Comparison of ENCODE assay signal across 8 mouse cellular contexts in the genomic region with DNA sequence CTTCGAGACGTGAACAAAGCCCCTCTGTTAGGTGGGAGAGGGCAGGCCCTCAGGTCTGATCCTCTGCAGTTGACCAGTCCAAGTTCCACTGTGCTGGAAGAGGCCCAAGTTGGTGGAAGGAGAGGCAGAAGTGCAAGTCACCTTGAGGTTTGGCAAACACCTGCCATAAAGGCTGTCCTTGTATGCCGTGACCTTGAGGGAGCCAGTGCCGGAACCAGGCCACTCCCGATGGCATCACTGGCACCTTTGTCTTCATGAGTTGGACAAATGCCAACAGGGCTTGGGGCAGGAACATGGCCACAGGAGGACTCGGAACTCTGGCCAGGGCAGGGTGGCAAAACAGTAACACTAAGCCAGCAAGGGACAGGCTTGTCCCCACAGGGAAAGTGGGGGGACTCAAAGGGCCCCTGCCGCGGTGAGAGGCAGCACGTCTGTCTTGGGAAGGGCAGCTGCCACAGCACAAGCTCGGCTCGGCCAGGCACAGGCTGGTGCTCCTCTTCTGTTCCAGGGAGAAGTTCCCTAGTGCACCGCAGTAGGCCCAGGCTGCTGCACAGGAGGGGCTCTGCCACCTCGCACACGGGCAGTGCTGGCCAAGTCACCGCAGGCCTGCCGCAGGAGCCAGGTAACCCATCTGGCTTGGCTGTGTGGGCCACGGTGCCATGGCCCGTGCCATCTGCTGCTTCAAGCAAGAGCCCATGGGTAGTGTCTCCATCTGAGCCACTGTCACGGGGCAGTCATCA. TPM values are rescaled to one million over a fixed set of nuclear protein-coding genes. Genes with fewer than 3 reads are reported as not detected.
A peak's percentile ranks its signal among the peaks of the same experiment; 100 is the strongest.
DNase-seq lines count a peak whose midpoint lies in the region; ATAC-seq and TF ChIP-seq lines count a peak whose summit lies in the region.

No protein-coding gene starts in this region.

- H3K9me3 ChIP-seq in limb, embryonic 12.5 days: no peaks in the 10 kb centered on the region
- no peaks in the 10 kb centered on the region for H3K9me3 ChIP-seq in limb, embryonic 10.5 days (replicated peaks)
- H3K9me3 ChIP-seq in limb, embryonic 15.5 days: no peaks in the 10 kb centered on the region

- H3K4me2 ChIP-seq in limb, embryonic 12.5 days: no peak overlapping the region
- H3K4me2 ChIP-seq in limb, embryonic 15.5 days: no peak overlapping the region

- no peak for ATAC-seq in limb, embryonic 12.5 days (ENCODE audit: insufficient number of reproducible peaks, insufficient read depth, low FRiP score, low TSS enrichment, low read depth)
- no peak for ATAC-seq in limb, embryonic 15.5 days (ENCODE audit: insufficient number of reproducible peaks, low FRiP score, low TSS enrichment, low read depth)

- TF ChIP-seq POLR2A in cerebellum, adult 2 months (IDR thresholded peaks at IDR 0.05; ENCODE audit: borderline replicate concordance, insufficient read depth, low read length): no peak

- H3K27me3 ChIP-seq in limb, embryonic 12.5 days: 0 out of 2 replicates have a peak, but pooled peaks cover 6% of the 10 kb centered on the region
- H3K27me3 ChIP-seq in limb, embryonic 10.5 days (ENCODE audit: low read depth, poor library complexity, severe bottlenecking): peaks cover 16% of the 10 kb centered on the region
- H3K27me3 ChIP-seq in cerebellum, adult 2 months (ENCODE audit: control insufficient read depth, insufficient read depth, low read length): no peaks in the 10 kb centered on the region
- H3K27me3 ChIP-seq in limb, embryonic 15.5 days: no peaks in the 10 kb centered on the region

- H3K4me1 ChIP-seq in limb, embryonic 12.5 days (replicated peaks): no peaks in the 10 kb centered on the region; the same call in none of the 2 replicates
- H3K4me1 ChIP-seq in limb, embryonic 10.5 days: peaks cover 3% of the 10 kb centered on the region; the same call in 1 of the 2 replicates
- H3K4me1 ChIP-seq in cerebellum, adult 2 months (ENCODE audit: control insufficient read depth, insufficient read depth, low read length): peaks cover 78% of the 10 kb centered on the region
- H3K4me1 ChIP-seq in limb, embryonic 15.5 days: peaks cover 36% of the 10 kb centered on the region

- H3K4me3 ChIP-seq in limb, embryonic 12.5 days (replicated peaks): no peak overlapping the region
- no peak overlapping the region for H3K4me3 ChIP-seq in limb, embryonic 10.5 days
- H3K4me3 ChIP-seq in cerebellum, adult 2 months (replicated peaks; ENCODE audit: insufficient read depth, low read depth, low read length): no peak overlapping the region
- no peak overlapping the region for H3K4me3 ChIP-seq in limb, embryonic 15.5 days

- WGBS in limb, embryonic 12.5 days: 93% methylated on average over 19 of the region's 19 CpGs
- WGBS in limb, embryonic 10.5 days: 95% methylated on average over 19 of the region's 19 CpGs
- 10% methylated on average over 19 of the region's 19 CpGs for WGBS in cerebellum, adult 2 months
- WGBS in limb, embryonic 15.5 days: 90% methylated on average over 19 of the region's 19 CpGs

- no peak overlapping the region for H3K9ac ChIP-seq in limb, embryonic 12.5 days (replicated peaks)
- no peak overlapping the region for H3K9ac ChIP-seq in limb, embryonic 15.5 days

- DNase-seq in limb, embryonic 10.5 days (ENCODE audit: low spot score): no peak
- peak; percentile 90 to 91 for DNase-seq in cerebellum, adult 2 months
- DNase-seq in heart, postnatal 4 days: peak; percentile 53
- DNase-seq in natural killer cell, adult 2 months (ENCODE audit: low spot score in 2 of 2): no peak
- no peak for DNase-seq in right cerebral cortex, adult 2 months (ENCODE audit: low spot score in 2 of 2)
- no peak for DNase-seq in spleen, adult 12 weeks (ENCODE audit: low spot score)

- peaks cover 68% of the 10 kb centered on the region for H3K36me3 ChIP-seq in limb, embryonic 12.5 days
- peaks cover 66% of the 10 kb centered on the region for H3K36me3 ChIP-seq in limb, embryonic 10.5 days
- peaks cover 62% of the 10 kb centered on the region for H3K36me3 ChIP-seq in limb, embryonic 15.5 days

- no peak for TF ChIP-seq CTCF in cerebellum, adult 2 months (IDR thresholded peaks at IDR 0.05; ENCODE audit: borderline replicate concordance, insufficient read depth, low read depth, low read length)

- 0 out of 2 replicates have a peak overlapping the region, but pooled peaks have one; percentile 12 for H3K27ac ChIP-seq in limb, embryonic 12.5 days
- H3K27ac ChIP-seq in limb, embryonic 10.5 days: no peak overlapping the region
- peak overlapping the region; percentile 85 for H3K27ac ChIP-seq in cerebellum, adult 2 months (ENCODE audit: insufficient read depth, low read length)
- peak overlapping the region; percentile 59 for H3K27ac ChIP-seq in limb, embryonic 15.5 days

RNA-seq across cellular contexts. Expression of a gene that starts 38.1 kb away (rescaled TPM):
- polyA plus RNA-seq in limb, embryonic 12.5 days (2016; fragmentation: Nextera tagmentation; extraction: Ambion mirVana): 0.49 and 0.74 TPM in 2 replicates
- 0.14 and 0.48 TPM in 2 replicates for polyA plus RNA-seq in limb, embryonic 10.5 days (2016; fragmentation: Nextera tagmentation; extraction: Ambion mirVana)
- polyA plus RNA-seq in cerebellum, adult 2 months (2012; rRNA removed): 95.4 and 102 TPM in 2 replicates
- 10 to 100 TPM; 57.1 to 58.8 TPM for total RNA-seq in heart, postnatal 4 days (2021)
- 25.9 and 27.2 TPM in 2 replicates for polyA plus RNA-seq in limb, embryonic 15.5 days (2015; fragmentation: Nextera tagmentation; extraction: Ambion mirVana)

Comparison
In these comparisons a context has a peak if more than half of its experiments do, and no peak if none do; other contexts are left out.
1. RNA of a gene that starts 38.1 kb away (polyA plus RNA-seq): 95.4 to 102 TPM in cerebellum, adult 2 months and 25.9 to 27.2 TPM in limb, embryonic 15.5 days; 0.49 to 0.74 TPM in limb, embryonic 12.5 days and 0.14 to 0.48 TPM in limb, embryonic 10.5 days; every median in the first group is over 10 times any median in the second.
2. DNase-seq: peak in cerebellum, adult 2 months (2 of 2) and heart, postnatal 4 days (single experiment); none in limb, embryonic 10.5 days (single experiment), natural killer cell, adult 2 months (0 of 2), right cerebral cortex, adult 2 months (0 of 2) and spleen, adult 12 weeks (single experiment).